Mouse (Mus musculus) CH12F3 (cell line): ENCODE data around the gene Serpinh1.
"Not testable (repeated sequence)": the region's sequence is repeated elsewhere in the genome, so short reads cannot be mapped to it uniquely, and the experiment has no call there.

Source experiments
- in situ Hi-C: fragments of 300-500 bp; cut with MboI; formaldehyde crosslinking; loops from 2 replicates; pipeline ENCODE4 v1.14.3; 2020; ENCODE audit warnings: low sequenced_read_pairs

The Serpinh1 gene

GRCm38 (mm10) chr7:99375455-99375854, 22.4 kb upstream of the Serpinh1 start:
- in situ Hi-C loops: no loop called here

GRCm38 (mm10) chr7:99374325-99374724, 21.3 kb upstream of the Serpinh1 start:
- in situ Hi-C loops: not testable (repeated sequence)

GRCm38 (mm10) chr7:99366716-99367115, 13.7 kb upstream of the Serpinh1 start:
- in situ Hi-C loops: no loop called here

GRCm38 (mm10) chr7:99365069-99365468, 12.0 kb upstream of the Serpinh1 start:
- in situ Hi-C loops: no loop called here

- in situ Hi-C loops: no loop called here
Measured at GRCm38 (mm10) chr7:99362137-99362536, 9.1 kb upstream of the Serpinh1 start.

- in situ Hi-C loops: no loop called here
Measured at GRCm38 (mm10) chr7:99360803-99361414, 7.9 kb upstream of the Serpinh1 start.

- in situ Hi-C loops: no loop called here
Measured at GRCm38 (mm10) chr7:99360021-99360802, 7.2 kb upstream of the Serpinh1 start.

- in situ Hi-C loops: no loop called here
Measured at GRCm38 (mm10) chr7:99358371-99358770, 5.3 kb upstream of the Serpinh1 start.

- in situ Hi-C loops: no loop called here
Measured at GRCm38 (mm10) chr7:99357201-99357600, 4.2 kb upstream of the Serpinh1 start.

GRCm38 (mm10) chr7:99356244-99356930, 3.3 kb upstream of the Serpinh1 start:
- in situ Hi-C loops: no loop called here

- in situ Hi-C loops: no loop called here
Measured at GRCm38 (mm10) chr7:99355731-99356131, 2.7 kb upstream of the Serpinh1 start.

GRCm38 (mm10) chr7:99351802-99352517, 1.1 kb downstream of the Serpinh1 start:
- in situ Hi-C loops: no loop called here

GRCm38 (mm10) chr7:99351104-99351801, 1.8 kb downstream of the Serpinh1 start:
- in situ Hi-C loops: no loop called here

GRCm38 (mm10) chr7:99349782-99350720, 3.0 kb downstream of the Serpinh1 start:
- in situ Hi-C loops: no loop called here

GRCm38 (mm10) chr7:99348883-99349282, 4.2 kb downstream of the Serpinh1 start:
- in situ Hi-C loops: no loop called here

GRCm38 (mm10) chr7:99347268-99347667, 5.8 kb downstream of the Serpinh1 start:
- in situ Hi-C loops: no loop called here

GRCm38 (mm10) chr7:99343577-99343976, 9.5 kb downstream of the Serpinh1 start:
- in situ Hi-C loops: no loop called here

- in situ Hi-C loops: no loop called here
Measured at GRCm38 (mm10) chr7:99340736-99341135, 12.3 kb downstream of the Serpinh1 start.

GRCm38 (mm10) chr7:99332774-99333480, 20.1 kb downstream of the Serpinh1 start:
- in situ Hi-C loops: no loop called here
